Mouse (Mus musculus) stomach, adult 2 months (tissue): ENCODE data around the gene Xndc1. TPM values are rescaled to one million over a fixed set of nuclear protein-coding genes. Genes with fewer than 3 reads are reported as not detected.

Experiments
- polyA plus RNA-seq: library from polyadenylated mRNA; depleted of rRNA; stranded (reverse); fragments of >200 nt; gene quantifications from 2 replicates; pipeline ENCODE4 v1.2.3, GENCODE M21; 2012; rRNA removed

The Xndc1 gene
- polyA plus RNA-seq, result 9.8 and 11.4 TPM in 2 replicates

DNA sequence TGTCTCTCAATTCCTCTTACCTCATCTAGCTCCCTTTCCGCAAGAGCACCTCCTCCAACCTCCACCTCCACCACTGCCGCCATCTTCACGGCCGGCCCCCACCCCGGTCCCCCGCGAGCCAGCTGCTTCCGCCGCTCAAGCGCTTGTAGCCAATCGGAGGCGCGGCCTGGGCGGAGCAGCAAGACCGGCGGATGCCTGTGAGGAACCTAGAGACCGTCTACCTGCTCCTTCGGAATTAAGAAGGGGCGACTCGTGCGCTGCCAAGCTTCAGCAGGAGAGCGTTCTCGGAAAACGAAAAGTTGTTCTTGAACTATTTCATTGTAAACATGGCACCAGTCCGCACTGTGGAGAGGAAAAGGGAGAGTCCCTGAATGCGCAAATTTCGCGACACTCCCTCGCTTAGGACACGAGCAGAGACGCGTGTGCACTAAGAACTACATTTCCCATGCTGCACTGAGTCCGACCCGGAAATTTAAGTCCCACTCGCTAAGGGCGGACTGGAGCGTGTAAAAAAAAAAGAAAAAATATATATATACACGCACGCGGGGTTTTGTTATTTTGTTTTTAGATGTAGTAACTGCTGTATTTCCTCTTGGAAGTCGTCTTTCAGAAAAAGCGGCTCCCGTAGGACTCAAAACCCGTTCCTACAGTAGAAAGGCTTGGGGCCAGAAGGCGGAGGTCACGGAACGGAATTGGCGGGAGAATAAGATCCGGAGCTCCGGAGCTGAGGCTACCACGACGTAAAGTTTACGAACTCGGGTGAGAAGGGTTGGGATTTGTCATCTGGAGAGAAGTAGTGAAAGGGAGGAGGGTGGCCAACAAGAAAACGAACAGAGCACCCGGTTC, at the start of gene Xndc1, which contains the start of the genes Rnf121 and Xntrpc:
TSS of gene Xndc1 (plus strand) at position 466 of the 846 bp plus-strand sequence.
TSS of gene Rnf121 (minus strand) at position 424 of the 846 bp plus-strand sequence.
TSS of gene Xntrpc (plus strand) at position 668 of the 846 bp plus-strand sequence.

DNA sequence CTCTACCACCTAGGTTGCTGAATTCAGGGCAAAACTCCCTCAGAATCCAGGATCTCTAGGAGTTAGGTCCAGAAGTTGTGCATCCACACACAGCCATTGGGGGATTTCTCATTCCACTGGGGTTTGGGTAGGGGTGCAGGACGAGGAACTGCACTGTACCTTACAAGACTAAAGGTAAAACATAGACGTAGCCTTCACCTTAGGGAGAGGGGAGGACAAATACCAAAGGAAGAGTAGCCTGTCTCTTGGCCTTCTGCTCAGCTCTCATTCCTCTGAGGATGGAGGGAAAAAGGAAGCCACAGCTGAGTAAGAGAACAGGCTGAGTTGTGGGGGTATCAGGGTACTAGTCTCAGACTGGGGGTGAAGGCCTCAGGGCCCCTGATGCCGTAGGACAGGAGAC, 46.7 kb upstream of the Xndc1 start, which contains the start of gene Il18bp:
TSS of gene Il18bp (minus strand) at position 101 of the 400 bp plus-strand sequence.

DNA sequence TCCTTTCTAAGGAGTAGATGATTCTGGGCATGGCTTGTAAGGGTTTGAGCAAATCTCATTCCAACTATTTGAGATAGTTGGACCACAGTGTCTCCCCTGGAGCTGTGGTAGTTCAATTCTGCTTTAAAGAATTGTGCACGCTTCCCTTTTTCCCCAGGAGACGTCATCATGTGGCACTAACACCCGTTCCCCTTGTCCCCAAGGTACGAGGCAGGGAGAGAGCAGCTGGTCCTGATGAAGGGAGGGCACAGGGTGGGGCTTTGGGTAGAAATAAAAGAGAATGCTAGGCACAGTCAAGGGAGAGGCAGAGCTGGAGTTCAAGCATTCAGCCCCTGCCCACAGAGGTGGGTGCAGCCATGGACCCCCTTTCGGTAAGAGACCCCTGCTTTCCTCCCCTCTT, 17.5 kb downstream of the Xndc1 start, which contains the start of gene Trpc2:
TSS of gene Trpc2 (plus strand) at position 301 of the 400 bp plus-strand sequence.

DNA sequence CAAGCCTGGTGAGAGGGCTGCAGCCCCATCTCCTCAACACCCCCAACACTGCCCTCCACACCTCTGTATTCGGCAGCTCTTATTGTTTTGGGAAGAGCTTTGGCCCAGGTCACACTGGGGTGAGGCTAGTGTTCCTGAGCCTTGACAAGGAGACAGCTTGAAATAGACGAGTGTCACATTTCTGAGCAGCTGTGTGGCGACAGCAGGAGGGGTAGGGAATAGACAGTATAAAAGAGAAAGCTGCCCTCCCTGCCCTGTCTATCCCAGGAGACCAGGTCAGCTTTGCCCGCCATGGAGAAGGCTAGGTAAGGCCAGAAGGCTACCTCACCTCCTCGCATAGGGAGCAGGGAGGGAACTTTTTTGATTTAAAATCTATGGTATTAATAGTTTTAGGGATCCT, 36.2 kb downstream of the Xndc1 start, which contains the start of gene Art1:
TSS of gene Art1 (plus strand) at position 257 of the 400 bp plus-strand sequence.

DNA sequence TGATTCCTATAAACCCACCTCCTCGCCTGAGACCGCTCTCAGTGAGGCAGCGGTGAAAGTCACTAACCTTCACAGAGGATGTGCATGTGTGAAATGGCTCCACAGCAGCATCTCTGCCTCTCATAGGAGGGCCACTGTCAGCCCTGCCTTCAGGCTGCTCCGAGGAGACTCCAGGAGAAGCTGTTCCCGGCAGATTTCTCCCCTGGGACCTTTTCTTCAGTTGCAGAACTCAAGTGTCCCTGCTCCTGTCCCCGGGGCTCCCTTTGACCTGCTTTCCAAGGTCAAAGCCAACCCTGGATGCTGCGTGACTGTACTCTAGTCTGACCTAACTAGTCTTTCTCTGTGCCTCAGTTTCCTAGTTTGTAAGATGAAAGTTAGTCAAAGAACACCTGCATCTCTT, 43.9 kb downstream of the Xndc1 start, which contains the start of gene Art5:
TSS of gene Art5 (minus strand) at position 319 of the 400 bp plus-strand sequence.

DNA sequence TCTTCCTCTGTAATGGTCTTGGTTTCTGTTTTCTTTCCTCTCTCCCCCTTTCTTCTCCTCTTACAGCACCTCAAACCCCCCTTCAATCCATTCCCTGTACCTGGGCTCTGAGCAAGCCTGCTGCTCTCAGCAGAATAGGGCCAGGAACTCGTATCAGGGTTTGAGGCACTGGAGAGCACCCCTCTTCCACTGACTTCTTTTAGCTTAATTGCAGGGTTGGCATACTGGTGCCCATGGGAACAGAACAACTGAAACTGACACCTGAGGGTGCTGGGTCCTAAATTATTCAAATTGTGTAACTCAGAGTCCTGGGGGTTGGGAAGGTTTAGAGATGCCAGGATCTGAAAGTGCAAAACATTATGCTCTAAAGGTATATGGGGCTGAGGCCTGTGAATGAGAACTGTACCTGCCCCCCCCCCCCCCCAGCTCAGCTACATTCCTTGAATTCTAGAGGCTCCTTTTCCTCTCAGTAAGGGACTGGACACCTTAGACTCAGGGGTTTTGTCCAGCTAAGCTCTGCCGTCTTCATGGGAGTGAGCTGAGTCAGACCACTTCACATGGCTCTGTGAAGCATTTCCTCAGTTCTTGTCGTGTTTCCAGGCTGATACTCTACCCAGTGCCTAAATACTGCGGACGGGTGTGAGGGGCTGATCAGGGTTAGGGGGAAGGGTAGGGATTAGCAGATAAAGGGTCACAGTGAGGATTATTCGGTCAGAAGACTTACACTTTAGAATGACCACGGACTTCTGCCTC, 51.4 kb downstream of the Xndc1 start, which contains the start of gene Chrna10:
TSS of gene Chrna10 (minus strand) at position 250 of the 753 bp plus-strand sequence.

Other genes with a start within 250 kb of the Xndc1 start
- gene Phox2a, start 247.2 kb upstream of the Xndc1 start, polyA plus RNA-seq, result 0.84 and 1.1 TPM in 2 replicates
- gene Inppl1, start 227.3 kb upstream of the Xndc1 start, polyA plus RNA-seq, result 74.6 and 87.9 TPM in 2 replicates
- gene Folr2, start 208.3 kb upstream of the Xndc1 start, polyA plus RNA-seq, result 5.5 and 6.8 TPM in 2 replicates
- gene Anapc15, start 201.8 kb upstream of the Xndc1 start, polyA plus RNA-seq, result 34.4 and 45.5 TPM in 2 replicates
- gene Folr1, start 194.7 kb upstream of the Xndc1 start, polyA plus RNA-seq, result 0.87 and 1.6 TPM in 2 replicates
- 136 and 171 TPM in 2 replicates for gene Lamtor1, start 159.6 kb upstream of the Xndc1 start, polyA plus RNA-seq
- gene Tomt, start 159.2 kb upstream of the Xndc1 start, polyA plus RNA-seq, result 0.04 TPM in 1 of 2 replicates, not detected in the other
- gene Lrrc51, start 131.6 kb upstream of the Xndc1 start, polyA plus RNA-seq, result 2.9 and 4.7 TPM in 2 replicates
- gene Numa1, start 131.4 kb upstream of the Xndc1 start, polyA plus RNA-seq, result 30.8 and 33.0 TPM in 2 replicates
- 1.9 and 2.6 TPM in 2 replicates for gene Il18bp, start 46.8 kb upstream of the Xndc1 start, polyA plus RNA-seq
- 10.6 and 12.9 TPM in 2 replicates for gene Rnf121, start within 50 bp of the Xndc1 start, polyA plus RNA-seq
- gene Xntrpc, start 202 bp downstream of the Xndc1 start, polyA plus RNA-seq, result 0.27 and 0.56 TPM in 2 replicates
- 0.38 and 0.76 TPM in 2 replicates for gene Trpc2, start 17.6 kb downstream of the Xndc1 start, polyA plus RNA-seq
- 2.2 and 4.2 TPM in 2 replicates for gene Art1, start 36.2 kb downstream of the Xndc1 start, polyA plus RNA-seq
- gene Art5, start 44.0 kb downstream of the Xndc1 start, polyA plus RNA-seq, result 0.16 and 0.40 TPM in 2 replicates
- gene Chrna10, start 51.3 kb downstream of the Xndc1 start, polyA plus RNA-seq, result 0.04 and 0.08 TPM in 2 replicates
- gene Nup98, start 144.7 kb downstream of the Xndc1 start, polyA plus RNA-seq, result 4.6 and 5.4 TPM in 2 replicates
- 118 and 123 TPM in 2 replicates for gene Pgap2, start 144.7 kb downstream of the Xndc1 start, polyA plus RNA-seq
- 48.4 and 53.1 TPM in 2 replicates for gene Rhog, start 190.5 kb downstream of the Xndc1 start, polyA plus RNA-seq
- 29.9 and 33.5 TPM in 2 replicates for gene Stim1, start 202.3 kb downstream of the Xndc1 start, polyA plus RNA-seq